Mouse (Mus musculus) lung, embryonic 14.5 days (tissue): ENCODE results near the gene Ddx19b. TPM values are rescaled to one million over a fixed set of nuclear protein-coding genes. Genes with fewer than 3 reads are reported as not detected.
"Not testable (repeated sequence)": the region's sequence is repeated elsewhere in the genome, so short reads cannot be mapped to it uniquely, and the experiment has no call there.

ENCODE experiments used
- ATAC-seq: fragments of 200-750 bp; cut with Nextera tagmentation; 2 replicates; pipeline ENCODE4 v1.8.0; 2017; ENCODE audit warnings: mild to moderate bottlenecking, moderate TSS enrichment, moderate library complexity; ENCODE audit not compliant: insufficient read depth
- DNase-seq: peaks from one replicate; pipeline ENCODE4 v3.0.0-alpha.2; 2015
- H3K27ac ChIP-seq: fragments of 300-500 bp; sonication (generic); 2 replicates; pipeline ENCODE4 v1.5.1; 2014; ENCODE audit warnings: low read depth, mild to moderate bottlenecking, moderate library complexity
- H3K27me3 ChIP-seq: fragments of 300-500 bp; sonication (generic); 2 replicates; pipeline ENCODE4 v1.6.1; 2014; ENCODE audit warnings: low read length, control low read depth; ENCODE audit not compliant: insufficient read depth
- H3K36me3 ChIP-seq: fragments of 300-500 bp; sonication (generic); 2 replicates; pipeline ENCODE4 v1.6.1; 2014; ENCODE audit warnings: control low read depth; ENCODE audit not compliant: insufficient read depth
- H3K4me1 ChIP-seq: fragments of 300-500 bp; sonication (generic); 2 replicates; pipeline ENCODE4 v1.6.1; 2014; ENCODE audit warnings: antibody characterized with exemption, control low read depth; ENCODE audit not compliant: insufficient read depth
- H3K4me2 ChIP-seq: fragments of 300-500 bp; sonication (generic); 2 replicates; pipeline ENCODE4 v1.6.1; 2014; ENCODE audit warnings: mild to moderate bottlenecking
- H3K4me3 ChIP-seq: fragments of 300-500 bp; sonication (generic); 2 replicates; pipeline ENCODE4 v1.5.1; 2014; ENCODE audit warnings: low read depth, low read length
- H3K9ac ChIP-seq: fragments of 300-500 bp; sonication (generic); 2 replicates; pipeline ENCODE4 v1.6.1; 2014
- H3K9me3 ChIP-seq: fragments of 300-500 bp; sonication (generic); 2 replicates; pipeline ENCODE4 v1.6.1; 2016; ENCODE audit warnings: low read depth, low read length, control low read depth
- CTCF ChIP-seq: IDR thresholded peaks from 2 replicates; pipeline ENCODE4 v1.5.1; 2016; ENCODE audit warnings: antibody characterized with exemption, low read depth
- WGBS: fragments of 180-500 bp; shearing (Covaris S2); extraction: QIAGEN DNeasy Blood & Tissue Kit; methylation state at CpG from one replicate; pipeline ENCODE4 v1.1.7; 2014; 5-methylcytosine and 5-hydroxymethylcytosine counted together
- polyA plus RNA-seq: library from polyadenylated mRNA; unstranded; fragments of >200 nt; fragmentation: Nextera tagmentation; extraction: Ambion mirVana; gene quantifications from 2 replicates; pipeline ENCODE4 v1.2.1, GENCODE M21; 2014

The Ddx19b gene
- polyA plus RNA-seq = 7.2 and 7.8 TPM in 2 replicates

DNA sequence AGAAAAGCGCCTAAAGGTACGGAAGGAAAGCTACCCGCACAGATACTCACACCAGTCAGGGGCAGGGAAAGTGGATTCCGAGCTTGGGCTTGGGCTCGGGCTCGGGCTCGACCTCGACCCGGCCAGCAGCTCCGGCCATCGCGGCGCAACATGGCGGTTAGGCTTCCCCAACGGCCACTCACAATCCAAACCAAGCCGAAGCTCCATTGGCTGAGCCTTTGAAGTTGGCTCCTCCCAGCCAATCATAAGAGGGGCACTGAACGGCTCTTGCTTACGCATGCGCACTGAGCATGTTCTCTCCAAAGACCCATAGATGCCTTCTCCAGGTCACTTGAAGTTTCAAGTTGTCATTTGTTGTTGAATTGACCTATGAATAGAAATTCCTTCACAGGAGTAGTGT, at the start of gene Ddx19b:
Gene Ddx19b (minus strand): TSS at position 180 of the 400 bp plus-strand sequence.
- H3K9ac ChIP-seq = no peak within 1 kb of the TSS
- TF ChIP-seq CTCF = no peak
- WGBS = 93% methylated on average over 19 of the region's 19 CpGs

DNA sequence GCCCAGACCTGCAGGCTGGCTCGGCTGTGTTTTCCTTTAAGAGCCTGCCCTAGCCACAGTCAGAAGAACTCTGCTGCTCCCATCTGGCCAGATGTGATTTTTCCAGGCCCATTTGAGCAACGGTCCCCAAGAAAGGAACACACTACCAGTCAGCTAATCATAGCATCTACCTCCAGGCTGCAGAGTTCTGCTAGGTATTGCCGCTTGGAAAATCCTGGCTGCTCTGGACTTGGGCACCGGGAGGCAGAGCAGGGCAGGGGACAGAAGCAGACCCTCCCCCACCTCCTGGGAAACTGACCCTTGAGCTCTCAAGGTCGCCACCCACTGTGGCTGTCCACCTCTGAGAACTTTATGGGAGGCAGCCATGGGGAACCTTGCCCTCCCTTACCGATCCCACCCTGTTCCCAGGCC, 48.3 kb upstream of the Ddx19b start:
- Histone ChIP-seq H3K36me3 (no peaks in the 10 kb centered on the region), H3K4me1 (no peaks in the 10 kb centered on the region), H3K27me3 (no peaks in the 10 kb centered on the region), H3K4me3 (no peak overlapping the region), H3K9me3 (no peaks in the 10 kb centered on the region), H3K9ac (no peak overlapping the region; the same call in 1 of the 2 replicates), H3K27ac (no peak overlapping the region), H3K4me2 (no peak overlapping the region)
- ATAC-seq (no peak), DNase-seq (peak; percentile 64)
- peak; percentile 42 for TF ChIP-seq CTCF
- 27% methylated on average over 6 of the region's 6 CpGs for WGBS

More for the DNA sequence above, at the start of gene Ddx19b:
- no peak for ATAC-seq
- H3K4me1 ChIP-seq = peaks cover 15% of the 10 kb centered on the region
- no peaks in the 10 kb centered on the region for H3K9me3 ChIP-seq
- H3K36me3 ChIP-seq = peaks cover 7% of the 10 kb centered on the region; the same call in 1 of the 2 replicates
- H3K27me3 ChIP-seq = no peaks in the 10 kb centered on the region
- no peak within 1 kb of the TSS for H3K4me2 ChIP-seq
- no peak within 1 kb of the TSS for H3K27ac ChIP-seq
- no peak within 1 kb of the TSS for H3K4me3 ChIP-seq
- no peak for DNase-seq

DNA sequence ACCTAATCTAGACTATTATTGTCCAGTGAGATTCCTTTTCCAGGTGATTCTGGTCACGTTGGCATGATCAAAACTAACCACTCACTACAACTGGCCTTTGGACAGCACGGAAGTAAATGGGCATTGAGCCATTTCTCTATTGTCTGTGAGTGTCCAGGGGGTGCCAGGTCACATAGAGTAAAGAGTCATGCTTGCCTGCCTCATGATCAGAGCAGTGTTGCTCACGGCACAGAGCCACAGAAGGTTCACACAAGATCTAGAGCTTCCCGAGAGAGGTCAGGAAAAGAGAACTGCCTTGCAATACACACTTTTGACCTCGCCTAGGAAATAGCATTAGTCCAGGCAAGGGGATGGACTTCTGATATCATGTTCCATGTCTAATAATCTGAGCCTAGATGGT, 47.9 kb upstream of the Ddx19b start:
- no peaks in the 10 kb centered on the region for H3K27me3 ChIP-seq
- no peak for DNase-seq
- WGBS = 59% methylated on average over 5 of the region's 5 CpGs
- no peak overlapping the region for H3K4me3 ChIP-seq
- no peak overlapping the region for H3K27ac ChIP-seq
- H3K36me3 ChIP-seq = no peaks in the 10 kb centered on the region
- no peak for ATAC-seq
- H3K9me3 ChIP-seq = no peaks in the 10 kb centered on the region
- H3K9ac ChIP-seq = no peak overlapping the region; the same call in 1 of the 2 replicates
- no peaks in the 10 kb centered on the region for H3K4me1 ChIP-seq
- no peak for TF ChIP-seq CTCF
- H3K4me2 ChIP-seq = no peak overlapping the region

DNA sequence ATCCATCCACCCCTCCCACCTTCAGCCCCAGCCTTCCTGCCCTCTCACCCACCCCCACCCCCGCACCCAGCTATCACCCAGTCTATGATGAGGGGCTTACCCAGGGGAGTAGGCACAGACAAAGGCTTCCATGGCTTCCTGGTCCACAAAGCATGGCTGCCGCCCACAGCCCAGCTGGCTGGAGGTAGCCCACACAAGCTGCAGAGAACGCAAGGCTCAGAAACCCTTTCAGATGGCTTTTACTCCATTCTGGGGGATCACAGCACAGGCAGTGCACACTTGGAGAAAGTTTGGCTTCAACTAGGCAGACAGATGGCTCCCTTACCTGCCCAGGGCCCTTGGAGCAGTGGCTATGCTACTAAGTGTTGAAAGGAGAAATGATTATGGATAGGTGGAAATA, 44.4 kb upstream of the Ddx19b start:
- no peak overlapping the region for H3K4me2 ChIP-seq

DNA sequence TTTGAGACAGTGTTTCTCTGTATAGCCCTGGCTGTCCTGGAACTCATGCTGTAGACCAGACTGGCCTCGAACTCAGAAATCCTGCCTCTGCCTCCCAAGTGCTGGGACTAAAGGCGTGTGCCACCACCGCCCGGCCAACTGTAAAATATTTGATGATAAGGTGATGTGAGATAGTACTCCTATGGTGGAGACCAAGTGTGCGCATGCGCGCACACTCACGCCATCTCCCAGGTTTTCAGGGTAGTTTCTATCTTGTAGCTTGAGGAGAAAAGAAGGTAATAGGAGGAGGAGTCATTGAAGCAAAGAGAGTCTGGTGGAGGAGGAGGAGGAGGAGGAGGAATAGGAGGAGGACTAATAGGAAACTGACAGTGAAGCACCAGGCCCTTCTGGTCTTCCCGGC, 37.1 kb upstream of the Ddx19b start:
- not testable (repeated sequence) for H3K27me3 ChIP-seq, H3K9ac ChIP-seq, H3K27ac ChIP-seq, H3K36me3 ChIP-seq, H3K9me3 ChIP-seq, ATAC-seq, H3K4me3 ChIP-seq, H3K4me1 ChIP-seq, DNase-seq, H3K4me2 ChIP-seq
- 90% methylated on average over 9 of the region's 9 CpGs for WGBS

More for the DNA sequence above, 44.4 kb upstream of the Ddx19b start:
- Histone ChIP-seq H3K9me3 (no peaks in the 10 kb centered on the region), H3K4me1 (no peaks in the 10 kb centered on the region), H3K9ac (no peak overlapping the region), H3K27ac (no peak overlapping the region), H3K27me3 (no peaks in the 10 kb centered on the region), H3K4me3 (no peak overlapping the region), H3K36me3 (no peaks in the 10 kb centered on the region)
- no peak for TF ChIP-seq CTCF
- ATAC-seq = no peak
- WGBS = 71% methylated on average over 3 of the region's 3 CpGs
- no peak for DNase-seq

DNA sequence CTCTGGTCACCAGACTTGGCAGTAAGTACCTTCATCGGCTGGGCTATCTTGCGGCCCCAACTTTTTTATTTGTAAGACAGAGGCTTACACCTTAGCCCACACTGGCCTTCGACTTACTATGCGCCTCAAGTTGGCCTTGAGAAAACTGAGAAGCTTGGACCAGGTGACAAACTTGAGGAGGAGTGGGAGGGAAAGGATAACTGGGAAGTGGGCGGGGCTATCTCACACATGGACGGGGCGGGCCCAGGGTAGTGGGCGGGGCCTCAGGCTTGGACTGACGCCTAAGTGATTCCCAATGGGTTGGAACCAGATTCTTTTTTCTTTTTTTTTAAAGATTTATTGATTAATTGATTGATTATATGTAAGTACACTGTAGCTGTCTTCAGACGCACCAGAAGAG, 35.9 kb upstream of the Ddx19b start:
- WGBS = 21% methylated on average over 10 of the region's 10 CpGs
- Histone ChIP-seq H3K4me2 (no peak overlapping the region), H3K9ac (no peak overlapping the region), H3K4me1 (no peaks in the 10 kb centered on the region), H3K27ac (no peak overlapping the region), H3K9me3 (no peaks in the 10 kb centered on the region), H3K27me3 (no peaks in the 10 kb centered on the region), H3K36me3 (no peaks in the 10 kb centered on the region), H3K4me3 (no peak overlapping the region)
- ATAC-seq (no peak), DNase-seq (peak; percentile 39)
- no peak for TF ChIP-seq CTCF

DNA sequence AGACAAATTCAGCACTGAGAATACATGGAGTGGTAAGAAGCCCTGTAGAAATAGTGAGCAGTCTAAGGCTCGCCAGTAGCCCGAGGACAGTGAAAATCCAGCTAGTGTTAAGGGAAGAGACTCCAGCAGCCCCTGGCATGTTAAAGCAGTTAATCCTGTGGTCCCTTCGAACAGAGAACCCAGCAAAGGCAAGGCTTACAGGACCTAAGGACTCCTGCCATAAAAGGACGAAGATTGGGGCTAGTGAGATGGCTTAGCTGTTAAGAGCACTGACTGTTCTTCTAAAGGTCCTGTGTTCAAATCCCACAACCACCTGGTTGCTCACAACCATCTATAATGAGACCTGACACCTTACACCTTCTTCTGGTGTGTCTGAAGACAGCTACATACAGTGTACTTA, 34.8 kb upstream of the Ddx19b start:
- ATAC-seq (no peak), DNase-seq (no peak)
- TF ChIP-seq CTCF = no peak

DNA sequence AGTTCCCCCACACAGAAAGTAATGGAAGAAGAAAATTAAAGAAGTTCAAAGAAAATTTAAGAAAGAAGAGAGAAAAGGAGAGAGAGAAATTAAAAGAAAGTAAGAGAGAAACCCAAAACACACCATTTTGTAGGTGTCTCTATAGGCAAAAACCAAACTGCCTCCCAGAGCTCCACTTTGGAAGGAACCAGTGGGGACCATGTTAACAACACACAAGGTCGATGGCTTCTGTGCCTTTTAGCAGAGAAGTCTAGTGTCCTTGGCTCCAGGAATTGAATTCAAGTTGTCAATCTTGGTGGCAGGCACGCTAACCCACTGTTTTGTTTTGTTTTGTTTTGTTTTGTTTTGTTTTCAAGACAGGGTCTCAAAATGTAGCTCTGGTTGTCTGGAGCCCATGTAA, 31.3 kb upstream of the Ddx19b start:
- WGBS = 40% methylated on average over 2 of the region's 2 CpGs
- ATAC-seq (no peak), DNase-seq (peak; percentile 5)
- no peaks in the 10 kb centered on the region for H3K9me3 ChIP-seq
- no peaks in the 10 kb centered on the region for H3K27me3 ChIP-seq
- H3K4me1 ChIP-seq = no peaks in the 10 kb centered on the region; the same call in 1 of the 2 replicates
- H3K36me3 ChIP-seq = peaks cover 10% of the 10 kb centered on the region
- H3K27ac ChIP-seq = no peak overlapping the region
- H3K9ac ChIP-seq = no peak overlapping the region
- TF ChIP-seq CTCF = no peak
- peak overlapping the region; percentile 78 for H3K4me2 ChIP-seq
- H3K4me3 ChIP-seq = peak overlapping the region; percentile 65

More for the DNA sequence above, 34.8 kb upstream of the Ddx19b start:
- Histone ChIP-seq H3K4me1 (no peaks in the 10 kb centered on the region), H3K4me2 (no peak overlapping the region), H3K36me3 (no peaks in the 10 kb centered on the region), H3K27me3 (no peaks in the 10 kb centered on the region), H3K9me3 (no peaks in the 10 kb centered on the region), H3K27ac (no peak overlapping the region), H3K9ac (no peak overlapping the region), H3K4me3 (no peak overlapping the region)
- 57% methylated on average over 4 of the region's 4 CpGs for WGBS
